Mouse (Mus musculus) erythroblast, embryonic 14.5 days (primary cell): ENCODE data around the gene Proser3.

Source experiments
- GATA1 ChIP-seq: IDR thresholded peaks from 2 replicates; pipeline ENCODE4 v1.6.1; 2012; ENCODE audit warnings: low read length, inconsistent platforms, mixed read lengths
- TAL1 ChIP-seq: IDR thresholded peaks from 3 replicates; pipeline ENCODE4 v1.6.1; 2012; ENCODE audit warnings: low read length, inconsistent platforms, mixed read lengths

DNA sequence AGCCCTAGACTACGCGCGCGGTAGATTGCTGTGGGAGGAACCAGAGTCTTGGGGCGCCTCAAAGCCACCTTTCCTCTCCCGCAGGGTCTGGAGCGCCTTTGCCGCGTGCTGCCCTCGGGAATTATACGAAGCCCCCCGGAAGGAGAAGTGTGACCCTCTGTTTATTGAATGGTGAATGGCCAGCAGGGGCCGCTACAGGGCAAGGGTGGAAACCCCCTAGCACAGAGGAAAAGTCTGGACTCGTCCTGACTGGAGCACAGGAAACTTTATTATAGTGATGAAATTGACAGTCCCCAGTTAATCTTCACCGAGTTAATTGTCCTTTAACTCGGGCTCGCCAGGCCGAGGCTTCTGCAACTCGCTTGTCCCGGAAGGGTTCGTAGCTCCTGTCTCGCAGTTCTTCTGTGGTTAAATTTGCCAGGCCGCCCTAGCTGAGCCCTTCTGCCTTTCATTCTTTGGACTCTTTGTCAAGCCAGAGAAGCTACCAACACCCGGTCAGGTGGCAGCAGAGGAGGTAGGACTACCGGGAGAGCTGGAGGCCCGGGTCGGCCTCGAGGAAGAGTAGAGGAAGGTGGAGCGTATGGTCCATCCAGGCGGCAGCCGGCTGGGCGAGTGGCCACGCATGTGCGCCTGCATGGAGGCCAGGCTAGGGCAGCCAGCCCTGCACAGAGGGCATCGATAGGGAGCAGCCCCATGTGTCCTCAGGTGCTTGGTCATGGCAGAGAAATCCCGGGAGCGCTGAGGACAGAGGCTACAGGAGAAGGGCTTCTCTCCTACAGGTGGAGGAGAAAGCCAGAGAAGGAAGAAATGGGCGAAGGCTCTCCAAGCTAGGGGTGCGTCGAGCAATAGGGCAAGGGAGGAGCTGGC is 37.6 kb upstream of the Proser3 start:
- no peak for TF ChIP-seq GATA1
- no peak for TF ChIP-seq TAL1
